Mouse (Mus musculus): ENCODE data around the gene Tmem189.

- TF ChIP-seq POLR2A (IDR thresholded peaks at IDR 0.05; ENCODE audit: borderline replicate concordance, insufficient read depth, low read length) (no peak), CTCF (IDR thresholded peaks at IDR 0.05; ENCODE audit: borderline replicate concordance, insufficient read depth, low read depth, low read length) (no peak)
These were observed 65.1 kb downstream of the Tmem189 start for GRCm38 (mm10) chr2:167624368-167625075.

All from cerebellum, adult 2 months (tissue).